Mouse (Mus musculus): Measurements from ENCODE around the gene Lemd1.

GRCm38 (mm10) chr1:132296051-132296450, 104.8 kb downstream of the Lemd1 start:
- TF ChIP-seq CTCF (IDR thresholded peaks at IDR 0.05; ENCODE audit: low read depth) (no peak), EP300 (IDR thresholded peaks at IDR 0.05; ENCODE audit: low read depth) (no peak)

Data from liver, embryonic 14.5 days (tissue).